Mouse (Mus musculus) cortical plate, adult 2 months (tissue): Measurements from ENCODE around the gene Litaf.

Experiments used
- CTCF ChIP-seq: fragments of 200-500 bp; IDR thresholded peaks from 2 replicates; pipeline ENCODE4 v1.5.1; 2011; ENCODE audit warnings: mild to moderate bottlenecking, control low read depth, low read length; ENCODE audit not compliant: insufficient read depth; ENCODE audit errors: extremely low read depth
- POLR2A ChIP-seq: fragments of 200-500 bp; IDR thresholded peaks from 2 replicates; pipeline ENCODE4 v1.6.1; 2011; ENCODE audit warnings: mild to moderate bottlenecking, low read length, control low read depth; ENCODE audit not compliant: insufficient read depth; ENCODE audit errors: extremely low read depth

GRCm38 (mm10) chr16:11028206-11028605 lies 37.8 kb downstream of the Litaf start:
- TF ChIP-seq CTCF (no peak), POLR2A (no peak)
